Mouse (Mus musculus): Measurements from ENCODE around the gene 1700024P04Rik. TPM values are rescaled to one million over a fixed set of nuclear protein-coding genes. Genes with fewer than 3 reads are reported as not detected.

Gene 1700024P04Rik
- not detected for total RNA-seq (2023)

DNA sequence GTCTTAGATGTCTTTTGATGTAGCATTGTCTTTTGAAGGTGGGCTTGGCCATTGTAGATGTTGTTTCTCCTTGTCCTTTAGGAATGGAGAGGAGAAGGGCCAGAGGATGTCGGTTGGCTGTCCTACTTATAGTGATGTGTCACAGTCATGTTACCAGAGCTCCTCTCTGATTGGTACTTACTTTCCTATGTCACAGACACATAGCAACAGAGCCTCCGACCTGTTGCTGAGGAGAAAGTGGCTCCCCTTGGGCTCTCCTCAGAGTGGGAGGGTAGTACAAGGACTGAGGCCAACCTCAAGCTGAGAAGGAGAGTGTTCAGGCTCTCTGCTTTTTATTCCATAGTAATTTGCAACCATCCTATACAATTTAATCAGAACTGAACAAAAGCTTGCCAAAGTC, at the start of gene 1700024P04Rik:
1700024P04Rik (minus strand) TSS at position 101 of the 400 bp plus-strand sequence.

Other genes with a start within 250 kb of the 1700024P04Rik start
- 100 to 1,000 TPM; 116 to 131 TPM for gene Fcho2, start 169.1 kb downstream of the 1700024P04Rik start, total RNA-seq (2023)
- 10 to 100 TPM; 72.0 to 89.6 TPM for gene Tnpo1, start 58.2 kb downstream of the 1700024P04Rik start, total RNA-seq (2023)
- under 1 TPM in 1 of 2 experiments, not detected in 1; 0.22 TPM for gene Zfp366, start 200.3 kb upstream of the 1700024P04Rik start, total RNA-seq (2023)